Mouse (Mus musculus) left cerebral cortex, adult 18-20 months (tissue): ENCODE results near the gene Bola1. TPM values are rescaled to one million over a fixed set of nuclear protein-coding genes. Genes with fewer than 3 reads are reported as not detected.
A peak's percentile ranks its signal among the peaks of the same experiment; 100 is the strongest.
"Not testable (repeated sequence)": the region's sequence is repeated elsewhere in the genome, so short reads cannot be mapped to it uniquely, and the experiment has no call there.

Experiments
- DNase-seq, 2 experiments: peaks; one replicate each; pipeline ENCODE4 v3.0.0; 2021 to 2022; ENCODE audit warnings: low spot score in 2 of 2, mixed read lengths in 1 of 2
- long read RNA-seq, 2 experiments: library from polyadenylated mRNA; stranded (forward); transcript quantifications; one replicate each; pipeline ENCODE4 v2.0.0; 2021
- total RNA-seq, 2 experiments: library from RNA; stranded (reverse); gene quantifications; 2 replicates each; pipeline ENCODE4 v1.2.3; 2021

The Bola1 gene
- total RNA-seq: 10 to 100 TPM; 12.3 to 16.2 TPM
- long read RNA-seq, experiment 1, transcript Bola1-201 (2 exons, 729 nt): major isoform, 17 of 24 reads
- long read RNA-seq, experiment 1, partial matches to known transcripts: 0 of 24 reads
- long read RNA-seq, experiment 1, other reads (novel, unspliced or antisense): 7 of 24 reads
- long read RNA-seq, experiment 2, transcript Bola1-201 (2 exons, 729 nt): major isoform, 10 of 16 reads
- long read RNA-seq, experiment 2, partial matches to known transcripts: 0 of 16 reads
- long read RNA-seq, experiment 2, other reads (novel, unspliced or antisense): 6 of 16 reads

GRCm38 (mm10) chr3:96219661-96220130, at the start of gene Bola1, which contains the start of gene Hist2h2ab:
Gene Bola1, minus strand, starts transcription at chr3:96219709.
Gene Hist2h2ab, plus strand, starts transcription at chr3:96219865.
- DNase-seq: peak; percentile 53 to 77

- DNase-seq: not testable (repeated sequence)
Measured at GRCm38 (mm10) chr3:96268776-96269378, 49.4 kb upstream of the Bola1 start.

GRCm38 (mm10) chr3:96268051-96268775, 48.7 kb upstream of the Bola1 start, which contains the start of gene Hist2h3b:
Gene Hist2h3b, plus strand, starts transcription at chr3:96268654.
- DNase-seq: peak; percentile 75 to 83

DNA sequence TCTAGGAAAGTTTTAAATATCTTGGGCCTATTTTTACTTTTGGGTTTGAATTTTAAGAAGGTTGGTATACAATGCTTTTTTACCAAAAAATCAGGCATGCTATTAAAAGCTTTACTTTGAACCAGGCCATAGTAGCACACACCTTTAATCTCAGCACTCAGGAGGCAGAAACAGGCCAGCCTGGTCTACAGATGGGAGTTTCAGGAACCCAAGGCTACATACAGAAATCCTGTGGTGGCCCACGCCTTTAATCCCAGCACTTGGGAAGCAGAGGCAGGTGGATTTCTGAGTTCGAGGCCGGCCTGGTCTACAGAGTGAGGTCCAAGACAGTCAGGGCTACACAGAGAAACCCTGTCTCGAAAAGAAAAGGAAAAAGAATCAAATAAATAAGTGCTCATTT, 48.0 kb upstream of the Bola1 start:
- no peak for DNase-seq

GRCm38 (mm10) chr3:96266132-96266710, 46.7 kb upstream of the Bola1 start:
- DNase-seq: no peak

DNA sequence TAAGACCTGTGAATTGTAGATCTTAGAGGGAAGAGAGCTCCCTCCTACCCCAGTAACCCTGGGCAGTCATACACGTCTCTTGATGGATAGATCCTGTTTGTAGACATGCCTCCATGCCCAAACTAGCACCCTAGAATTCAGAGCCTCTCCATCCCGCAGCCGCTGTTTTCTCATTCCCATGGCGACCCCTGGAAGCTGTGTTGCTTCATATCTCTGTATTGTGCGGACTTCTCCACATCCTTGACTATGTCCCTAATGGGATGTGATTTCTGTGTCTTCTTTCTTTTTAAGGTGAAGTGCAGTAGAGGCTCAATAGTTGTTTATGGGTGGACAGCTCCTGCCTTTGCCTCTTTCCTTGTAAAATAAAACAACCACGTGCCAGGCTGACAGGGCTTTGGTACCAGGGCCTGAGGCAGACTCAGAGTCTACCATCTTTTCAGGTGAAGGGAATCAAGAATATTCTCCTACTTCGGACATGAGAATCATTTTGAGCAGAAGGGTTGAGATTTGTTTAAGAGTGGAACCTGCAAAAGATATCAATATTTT, 45.0 kb upstream of the Bola1 start:
- no peak for DNase-seq

GRCm38 (mm10) chr3:96263558-96264403, 44.3 kb upstream of the Bola1 start:
- DNase-seq: peak; percentile 24 to 56

DNA sequence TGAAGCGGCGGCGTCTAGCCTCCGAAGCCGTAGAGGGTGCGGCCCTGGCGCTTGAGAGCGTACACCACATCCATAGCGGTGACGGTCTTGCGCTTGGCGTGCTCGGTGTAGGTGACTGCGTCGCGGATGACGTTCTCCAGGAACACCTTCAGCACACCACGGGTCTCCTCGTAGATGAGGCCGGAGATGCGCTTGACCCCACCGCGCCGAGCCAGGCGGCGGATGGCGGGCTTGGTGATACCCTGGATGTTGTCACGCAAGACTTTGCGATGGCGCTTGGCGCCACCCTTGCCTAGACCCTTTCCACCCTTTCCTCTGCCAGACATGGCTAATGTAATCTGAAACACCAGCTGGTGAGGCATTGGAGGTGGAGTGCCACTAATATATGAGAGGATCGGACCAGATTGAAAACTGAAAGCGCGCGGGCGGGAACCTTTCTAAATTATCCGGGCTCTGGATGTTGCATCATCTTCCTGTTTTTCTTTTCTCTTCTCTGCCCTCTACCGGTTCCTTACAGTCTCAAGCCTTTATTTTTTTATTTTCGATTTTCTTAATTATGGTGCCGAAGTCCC, 43.6 kb upstream of the Bola1 start, which contains the start of gene Hist2h4:
Gene Hist2h4 (minus strand): TSS at position 333 of the 572 bp plus-strand sequence.
- DNase-seq: peak; percentile 96 to 97

DNA sequence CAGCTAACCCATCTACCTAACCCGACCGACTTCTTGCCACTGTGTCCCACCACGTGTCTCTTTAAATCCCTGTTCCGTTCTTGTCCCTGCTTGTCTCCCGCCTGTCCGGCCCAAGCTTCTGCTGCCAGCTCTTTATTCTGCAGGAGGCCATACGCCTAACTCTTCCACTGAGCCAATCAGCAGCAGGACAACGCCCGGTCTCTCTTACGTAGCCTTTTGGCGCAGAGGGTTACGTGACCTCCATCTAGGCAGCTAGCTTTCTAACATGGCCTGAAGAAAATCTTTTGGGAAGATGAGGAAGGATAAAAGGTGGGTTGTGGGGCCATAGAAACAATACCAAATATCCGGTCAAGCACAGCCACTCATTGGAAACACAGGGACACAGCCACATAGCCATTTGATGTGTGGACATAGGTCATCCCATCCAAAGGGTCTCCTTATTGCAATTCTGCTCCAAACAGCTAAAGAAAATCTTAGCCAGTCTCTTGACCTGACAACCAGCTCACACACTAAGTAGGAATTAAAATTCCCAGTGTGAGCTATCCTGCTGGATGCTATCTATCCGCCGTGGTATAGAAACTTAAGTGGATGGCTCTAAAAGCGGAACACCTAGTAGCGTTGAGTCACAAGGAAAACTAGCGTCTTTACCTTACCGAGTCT, 42.8 kb upstream of the Bola1 start:
- DNase-seq: peak; percentile 77 to 87

GRCm38 (mm10) chr3:96261623-96262022, 42.1 kb upstream of the Bola1 start:
- DNase-seq: no peak

GRCm38 (mm10) chr3:96260220-96260619, 40.7 kb upstream of the Bola1 start:
- peak; percentile 17 to 34 for DNase-seq

GRCm38 (mm10) chr3:96257190-96257589, 37.7 kb upstream of the Bola1 start:
- DNase-seq: no peak

GRCm38 (mm10) chr3:96255926-96256593, 36.6 kb upstream of the Bola1 start:
- DNase-seq: no peak

GRCm38 (mm10) chr3:96254683-96255355, 35.3 kb upstream of the Bola1 start:
- no peak for DNase-seq

DNA sequence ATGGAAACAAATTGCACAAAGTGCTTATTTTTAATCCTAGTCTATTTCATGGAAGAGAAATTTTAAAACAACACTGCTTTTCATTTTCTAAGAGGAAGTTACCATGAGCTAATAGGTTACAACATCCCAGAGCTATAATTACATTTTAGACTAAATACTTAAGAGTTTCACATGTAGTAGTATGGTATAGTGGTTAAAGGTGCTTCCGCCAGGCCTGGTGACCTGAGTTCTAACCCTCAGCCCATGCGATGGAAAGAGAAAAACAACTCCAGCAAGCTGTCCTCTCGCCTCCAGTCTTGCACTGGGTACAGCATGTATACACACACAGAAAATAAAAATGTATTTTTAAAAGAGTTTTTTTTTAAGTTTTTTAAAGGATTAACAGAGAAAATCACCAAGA, 32.3 kb upstream of the Bola1 start:
- no peak for DNase-seq

DNA sequence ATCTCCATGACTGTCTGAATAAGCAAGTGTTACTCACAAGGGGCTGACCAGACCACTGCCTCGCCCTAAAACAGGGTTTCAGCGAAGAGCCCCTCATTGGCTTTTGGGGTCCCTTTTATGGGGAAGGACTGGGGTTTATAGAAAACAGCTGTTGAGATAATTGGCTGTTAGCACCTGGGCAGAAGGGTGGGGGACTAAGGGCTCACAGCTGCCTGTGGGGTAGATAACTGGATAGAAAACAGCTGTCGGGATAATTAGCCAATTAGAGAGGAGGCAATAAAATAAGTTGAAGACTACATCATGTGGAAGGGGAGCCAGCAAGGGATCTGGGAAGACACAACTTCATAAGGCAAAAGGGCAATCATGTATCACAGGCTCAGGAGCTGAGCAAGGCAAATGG, 31.4 kb upstream of the Bola1 start:
- no peak for DNase-seq

DNA sequence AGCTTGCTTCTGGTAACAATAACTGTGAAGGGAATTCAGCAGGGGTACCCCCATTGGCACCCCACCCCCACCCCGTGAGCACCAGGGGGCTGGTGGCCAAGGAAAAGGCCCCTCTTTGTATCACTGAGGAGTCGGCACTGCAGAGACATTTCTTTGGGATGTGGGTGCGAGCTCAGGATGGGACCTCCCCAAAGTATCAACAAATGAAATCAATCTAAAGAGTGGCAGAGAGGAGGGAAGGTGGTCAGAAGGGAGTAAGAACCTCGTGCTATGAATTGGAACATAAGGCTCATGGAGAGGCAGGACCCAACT, 29.5 kb upstream of the Bola1 start:
- no peak for DNase-seq
